Mouse (Mus musculus) kidney, adult 11 months (tissue): ENCODE results near the gene Hspbp1.
A peak's percentile ranks its signal among the peaks of the same experiment; 100 is the strongest.

Experiments
- DNase-seq: peaks from one replicate; pipeline ENCODE4 v3.0.0; 2022

Hspbp1 gene

GRCm38 (mm10) chr7:4629586-4629985, 55.3 kb downstream of the Hspbp1 start:
- DNase-seq: peak; percentile 19

- DNase-seq: no peak
Measured at GRCm38 (mm10) chr7:4625928-4626327, 58.9 kb downstream of the Hspbp1 start.

GRCm38 (mm10) chr7:4624343-4624742, 60.5 kb downstream of the Hspbp1 start:
- DNase-seq: no peak

GRCm38 (mm10) chr7:4623544-4624189, 61.2 kb downstream of the Hspbp1 start:
- DNase-seq: peak; percentile 40

GRCm38 (mm10) chr7:4619979-4620378, 64.9 kb downstream of the Hspbp1 start:
- DNase-seq: no peak

GRCm38 (mm10) chr7:4613740-4614403, 71.0 kb downstream of the Hspbp1 start:
- peak; percentile 35 for DNase-seq

GRCm38 (mm10) chr7:4612956-4613355, 71.9 kb downstream of the Hspbp1 start:
- DNase-seq: no peak

- no peak for DNase-seq
Measured at GRCm38 (mm10) chr7:4612386-4612785, 72.5 kb downstream of the Hspbp1 start.

- DNase-seq: no peak
Measured at GRCm38 (mm10) chr7:4611921-4612341, 72.9 kb downstream of the Hspbp1 start.

GRCm38 (mm10) chr7:4611511-4611910, 73.4 kb downstream of the Hspbp1 start:
- DNase-seq: no peak
